Mouse (Mus musculus): ENCODE results near the gene Prpf8.

GRCm38 (mm10) chr11:75494296-75495049, 7.9 kb downstream of the Prpf8 start:
- TF ChIP-seq TAL1 (IDR thresholded peaks at IDR 0.05; ENCODE audit: low read length), result no peak
- no peak for TF ChIP-seq GATA1 (IDR thresholded peaks at IDR 0.05; ENCODE audit: low read length)
